Mouse (Mus musculus) E14TG2a.4 (cell line): ENCODE measurements around the gene Synj2.

Source experiments
- CTCF ChIP-seq: conservative IDR thresholded peaks from 2 replicates; pipeline ENCODE4 v1.5.1; 2014; ENCODE audit warnings: low read length
- POU5F1 ChIP-seq: IDR thresholded peaks from 2 replicates; pipeline ENCODE4 v1.6.1; 2014; ENCODE audit warnings: low read length, borderline replicate concordance

DNA sequence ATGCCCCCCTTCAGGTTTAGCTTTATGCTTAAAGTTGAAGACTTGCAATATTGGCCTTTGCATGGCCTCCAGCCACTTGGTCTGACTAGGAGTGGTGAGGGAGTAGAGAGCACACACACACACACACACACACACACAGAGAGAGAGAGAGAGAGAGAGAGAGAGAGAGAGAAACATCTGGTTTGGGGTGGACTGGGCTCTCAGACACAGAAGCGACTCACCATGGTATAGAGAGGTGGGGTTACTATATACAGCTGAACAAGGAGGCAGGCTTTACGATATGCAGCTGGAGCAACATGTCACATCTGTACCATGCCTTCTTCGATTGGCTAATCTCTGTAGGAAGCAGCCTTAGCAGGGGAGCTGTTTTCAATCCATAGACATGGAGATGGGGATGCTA is 5.4 kb upstream of the Synj2 start:
- TF ChIP-seq CTCF, result no peak
- TF ChIP-seq POU5F1, result no peak
